Comparison of ENCODE assay signal across 8 mouse cellular contexts in genomic region chr5:20950855-20951650, GRCm38 (mm10). TPM values are rescaled to one million over a fixed set of nuclear protein-coding genes. Genes with fewer than 3 reads are reported as not detected.
DNase-seq lines count a peak whose midpoint lies in the region; ATAC-seq and TF ChIP-seq lines count a peak whose summit lies in the region.

No protein-coding gene starts in this region.

- intact Hi-C loops in gastrocnemius, adult 2 months (cut with DNase I), result loop anchor here (2.0 to 5.0 kb wide), 2 partner anchors 39 to 104 kb away; partner anchors contain the start of gene Ptpn12

- WGBS in cerebellum, adult 2 months, result 1% methylated on average over 88 of the region's 88 CpGs
- under 1% methylated on average over 41 of the region's 88 CpGs for WGBS in hindbrain, embryonic 16.5 days
- under 1% methylated on average over 81 of the region's 88 CpGs for WGBS in limb, embryonic 13.5 days
- under 1% methylated on average over 82 of the region's 88 CpGs for WGBS in midbrain, embryonic 12.5 days
- WGBS in small intestine, adult 2 months, result under 1% methylated on average over 88 of the region's 88 CpGs

- H3K9me3 ChIP-seq in hindbrain, embryonic 16.5 days (ENCODE audit: control insufficient read depth, low read length), result no peaks in the 10 kb centered on the region
- no peaks in the 10 kb centered on the region for H3K9me3 ChIP-seq in limb, embryonic 13.5 days
- no peaks in the 10 kb centered on the region for H3K9me3 ChIP-seq in midbrain, embryonic 12.5 days

- H3K36me3 ChIP-seq in hindbrain, embryonic 16.5 days (ENCODE audit: control insufficient read depth, insufficient read depth, low read length), result no peaks in the 10 kb centered on the region
- peaks cover 2% of the 10 kb centered on the region; the same call in 1 of the 2 replicates for H3K36me3 ChIP-seq in limb, embryonic 13.5 days
- no peaks in the 10 kb centered on the region for H3K36me3 ChIP-seq in midbrain, embryonic 12.5 days
- H3K36me3 ChIP-seq in small intestine, adult 2 months (ENCODE audit: control insufficient read depth, insufficient read depth, low read length), result no peaks in the 10 kb centered on the region

- DNase-seq in cerebellum, adult 2 months, result peak in 1 of 2 experiments; percentile 74
- no peak for DNase-seq in cerebellum, adult 8-10 months
- peak; percentile 14 for DNase-seq in brain, embryonic 18.5 days (ENCODE audit: low read depth, low spot score)
- DNase-seq in gastrocnemius, adult 2 months, result peak; percentile 76

- H3K4me3 ChIP-seq in cerebellum, adult 2 months (replicated peaks; ENCODE audit: insufficient read depth, low read depth, low read length), result peak overlapping the region; percentile 98
- H3K4me3 ChIP-seq in gastrocnemius, adult 2 months, result peak overlapping the region; percentile 100
- peak overlapping the region; percentile 88 for H3K4me3 ChIP-seq in hindbrain, embryonic 16.5 days (ENCODE audit: low read length)
- H3K4me3 ChIP-seq in limb, embryonic 13.5 days, result peak overlapping the region; percentile 96
- H3K4me3 ChIP-seq in midbrain, embryonic 12.5 days, result peak overlapping the region; percentile 93
- H3K4me3 ChIP-seq in small intestine, adult 2 months (ENCODE audit: low read depth, low read length), result peak overlapping the region; percentile 78

- peak overlapping the region; percentile 89 for H3K27ac ChIP-seq in cerebellum, adult 2 months (ENCODE audit: insufficient read depth, low read length)
- H3K27ac ChIP-seq in gastrocnemius, adult 2 months, result peak overlapping the region; percentile 99
- H3K27ac ChIP-seq in hindbrain, embryonic 16.5 days (ENCODE audit: low read depth, low read length), result peak overlapping the region; percentile 99
- H3K27ac ChIP-seq in limb, embryonic 13.5 days, result peak overlapping the region; percentile 99
- peak overlapping the region; percentile 99 for H3K27ac ChIP-seq in midbrain, embryonic 12.5 days (replicated peaks)
- peak overlapping the region; percentile 91 for H3K27ac ChIP-seq in small intestine, adult 2 months (ENCODE audit: insufficient read depth, low read depth, low read length)

- no peaks in the 10 kb centered on the region for H3K27me3 ChIP-seq in cerebellum, adult 2 months (ENCODE audit: control insufficient read depth, insufficient read depth, low read length)
- no peaks in the 10 kb centered on the region for H3K27me3 ChIP-seq in hindbrain, embryonic 16.5 days (replicated peaks; ENCODE audit: control insufficient read depth, insufficient read depth, low read length)
- H3K27me3 ChIP-seq in limb, embryonic 13.5 days, result no peaks in the 10 kb centered on the region
- H3K27me3 ChIP-seq in midbrain, embryonic 12.5 days, result no peaks in the 10 kb centered on the region
- H3K27me3 ChIP-seq in small intestine, adult 2 months (ENCODE audit: control insufficient read depth, insufficient read depth, low read length), result no peaks in the 10 kb centered on the region

- no peak for TF ChIP-seq CTCF in cerebellum, adult 2 months (IDR thresholded peaks at IDR 0.05; ENCODE audit: borderline replicate concordance, insufficient read depth, low read depth, low read length)
- TF ChIP-seq CTCF in gastrocnemius, adult 2 months (IDR thresholded peaks at IDR 0.05), result no peak
- no peak for TF ChIP-seq CTCF in small intestine, adult 2 months (IDR thresholded peaks at IDR 0.05; ENCODE audit: extremely low read depth, insufficient read length, insufficient replicate concordance, low read depth, low read length)

- peak; percentile 77 for ATAC-seq in hindbrain, embryonic 16.5 days
- ATAC-seq in limb, embryonic 13.5 days (ENCODE audit: low FRiP score, low read depth), result peak; percentile 73
- peak; percentile 78 for ATAC-seq in midbrain, embryonic 12.5 days (ENCODE audit: low FRiP score, low read depth)

- H3K4me2 ChIP-seq in hindbrain, embryonic 16.5 days (ENCODE audit: low read length), result peak overlapping the region; percentile 69
- H3K4me2 ChIP-seq in limb, embryonic 13.5 days (replicated peaks), result peak overlapping the region; percentile 72
- H3K4me2 ChIP-seq in midbrain, embryonic 12.5 days (replicated peaks), result peak overlapping the region; percentile 62

- no peak for TF ChIP-seq POLR2A in cerebellum, adult 2 months (IDR thresholded peaks at IDR 0.05; ENCODE audit: borderline replicate concordance, insufficient read depth, low read length)
- no peak for TF ChIP-seq POLR2A in small intestine, adult 2 months (IDR thresholded peaks at IDR 0.05; ENCODE audit: low read depth, low read length)

- peak overlapping the region; percentile 95 for H3K9ac ChIP-seq in hindbrain, embryonic 16.5 days (ENCODE audit: low read depth, low read length)
- H3K9ac ChIP-seq in limb, embryonic 13.5 days, result peak overlapping the region; percentile 96
- H3K9ac ChIP-seq in midbrain, embryonic 12.5 days (replicated peaks), result peak overlapping the region; percentile 96

- peaks cover 9% of the 10 kb centered on the region for H3K4me1 ChIP-seq in cerebellum, adult 2 months (ENCODE audit: control insufficient read depth, insufficient read depth, low read length)
- peaks cover 14% of the 10 kb centered on the region for H3K4me1 ChIP-seq in hindbrain, embryonic 16.5 days (ENCODE audit: control insufficient read depth, insufficient read depth, low read depth, low read length)
- peaks cover 29% of the 10 kb centered on the region for H3K4me1 ChIP-seq in limb, embryonic 13.5 days
- H3K4me1 ChIP-seq in midbrain, embryonic 12.5 days, result peaks cover 13% of the 10 kb centered on the region
- H3K4me1 ChIP-seq in small intestine, adult 2 months (ENCODE audit: control insufficient read depth, insufficient read depth, insufficient read length, low read length), result peaks cover 10% of the 10 kb centered on the region

RNA-seq across cellular contexts. Expression of gene Rsbn1l, which starts 5.1 kb away (rescaled TPM):
- 12.9 and 14.4 TPM in 2 replicates for polyA plus RNA-seq in cerebellum, adult 2 months (2012; rRNA removed)
- total RNA-seq in gastrocnemius, adult 2 months (2021), result 1 to 10 TPM; 9.2 to 9.9 TPM
- polyA plus RNA-seq in hindbrain, embryonic 16.5 days (2015; fragmentation: Nextera tagmentation; extraction: Ambion mirVana), result 3.0 and 3.5 TPM in 2 replicates
- 5.4 and 6.0 TPM in 2 replicates for polyA plus RNA-seq in limb, embryonic 13.5 days (2015; fragmentation: Nextera tagmentation; extraction: Ambion mirVana)
- polyA plus RNA-seq in midbrain, embryonic 12.5 days (2016; fragmentation: Nextera tagmentation; extraction: Ambion mirVana), result 6.5 and 6.9 TPM in 2 replicates
- 1.5 and 3.4 TPM in 2 replicates for polyA plus RNA-seq in small intestine, adult 2 months (2012; rRNA removed)
